Mouse (Mus musculus): Measurements from ENCODE around the gene F11.

The F11 gene

GRCm38 (mm10) chr8:45239363-45239762 lies 22.5 kb downstream of the F11 start:
- no peak for DNase-seq

- peak in 1 of 2 experiments; percentile 41 for DNase-seq
Measured at GRCm38 (mm10) chr8:45238282-45238681, 23.5 kb downstream of the F11 start.

- DNase-seq = peak; percentile 34 to 38
Measured at GRCm38 (mm10) chr8:45236164-45236912, 25.5 kb downstream of the F11 start.

GRCm38 (mm10) chr8:45235228-45235627 lies 26.6 kb downstream of the F11 start:
- no peak for DNase-seq

GRCm38 (mm10) chr8:45233256-45233655 lies 28.6 kb downstream of the F11 start:
- no peak for DNase-seq

GRCm38 (mm10) chr8:45202476-45202875 lies 59.4 kb downstream of the F11 start:
- DNase-seq = no peak

GRCm38 (mm10) chr8:45201605-45202004 lies 60.2 kb downstream of the F11 start:
- peak; percentile 15 to 37 for DNase-seq

- DNase-seq = no peak
Measured at GRCm38 (mm10) chr8:45197294-45197693, 64.5 kb downstream of the F11 start.

- no peak for DNase-seq
Measured at GRCm38 (mm10) chr8:45195954-45196526, 65.8 kb downstream of the F11 start.
